Mouse (Mus musculus) forebrain, embryonic 11.5 days (tissue): Measurements from ENCODE around the gene Rangap1. TPM values are rescaled to one million over a fixed set of nuclear protein-coding genes. Genes with fewer than 3 reads are reported as not detected.

Source experiments
- ATAC-seq: fragments of 200-750 bp; cut with Nextera tagmentation; replicated peaks from 2 replicates; pipeline ENCODE4 v1.8.0; 2017; ENCODE audit warnings: moderate TSS enrichment; ENCODE audit not compliant: low FRiP score
- DNase-seq: peaks from one replicate; pipeline ENCODE4 v3.0.0-alpha.2; 2017; ENCODE audit warnings: low spot score
- H3K27ac ChIP-seq: fragments of 300-500 bp; sonication (generic); 2 replicates; pipeline ENCODE4 v1.5.1; 2014; ENCODE audit warnings: low read depth, low read length
- H3K27me3 ChIP-seq: fragments of 300-500 bp; sonication (generic); 2 replicates; pipeline ENCODE4 v1.6.1; 2014; ENCODE audit warnings: mild to moderate bottlenecking, low read length, mixed read lengths; ENCODE audit not compliant: control insufficient read depth, insufficient read depth
- H3K36me3 ChIP-seq: fragments of 300-500 bp; sonication (generic); 2 replicates; pipeline ENCODE4 v1.6.1; 2014; ENCODE audit warnings: mild to moderate bottlenecking, low read length, moderate library complexity, mixed read lengths; ENCODE audit not compliant: control insufficient read depth, insufficient read depth
- H3K4me1 ChIP-seq: fragments of 300-500 bp; sonication (generic); replicated peaks from 2 replicates; pipeline ENCODE4 v1.6.1; 2014; ENCODE audit warnings: low read length, mixed read lengths; ENCODE audit not compliant: control insufficient read depth, insufficient read depth
- H3K4me2 ChIP-seq: fragments of 300-500 bp; sonication (generic); 2 replicates; pipeline ENCODE4 v1.6.1; 2014; ENCODE audit warnings: low read depth, mild to moderate bottlenecking, low read length, moderate library complexity, mixed read lengths; ENCODE audit not compliant: severe bottlenecking
- H3K4me3 ChIP-seq: fragments of 300-500 bp; sonication (generic); 2 replicates; pipeline ENCODE4 v1.5.1; 2014; ENCODE audit warnings: low read depth, low read length
- H3K9ac ChIP-seq: fragments of 300-500 bp; sonication (generic); 2 replicates; pipeline ENCODE4 v1.6.1; 2014; ENCODE audit warnings: low read length
- H3K9me3 ChIP-seq: fragments of 300-500 bp; sonication (generic); 2 replicates; pipeline ENCODE4 v1.6.1; 2016; ENCODE audit warnings: low read length, mixed read lengths; ENCODE audit not compliant: control insufficient read depth
- WGBS: fragments of 180-500 bp; shearing (Covaris S2); extraction: QIAGEN DNeasy Blood & Tissue Kit; methylation state at CpG from one replicate; pipeline ENCODE4 v1.1.7; 2014; 5-methylcytosine and 5-hydroxymethylcytosine counted together
- polyA plus RNA-seq: library from polyadenylated mRNA; unstranded; fragments of >200 nt; fragmentation: Nextera tagmentation; extraction: Ambion mirVana; gene quantifications from 2 replicates; pipeline ENCODE4 v1.2.1, GENCODE M21; 2014

The Rangap1 gene
- polyA plus RNA-seq, 1 experiment from 2014 or later, result 172 TPM

DNA sequence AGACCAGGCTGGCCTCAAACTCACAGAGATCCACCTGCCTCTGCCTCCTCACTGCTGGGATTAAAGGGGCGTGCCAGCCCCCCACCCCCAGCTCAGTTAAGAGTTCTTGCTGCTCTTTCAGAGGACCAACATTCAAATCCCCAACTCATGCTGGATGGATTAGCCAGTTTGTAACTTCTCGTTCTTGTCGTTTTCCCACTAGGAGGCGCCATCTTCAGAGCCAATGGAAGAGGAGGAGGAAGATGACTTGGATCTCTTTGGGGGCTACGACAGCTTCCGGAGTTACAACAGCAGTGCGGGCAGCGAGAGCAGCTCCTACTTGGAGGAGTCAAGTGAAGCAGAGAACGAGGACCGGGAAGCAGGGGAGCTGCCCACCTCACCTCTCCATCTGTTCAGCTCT lies 78.4 kb downstream of the Rangap1 start:
- Histone ChIP-seq H3K4me3 (no peak overlapping the region), H3K27me3 (no peaks in the 10 kb centered on the region), H3K27ac (no peak overlapping the region), H3K9me3 (no peaks in the 10 kb centered on the region), H3K4me2 (no peak overlapping the region), H3K9ac (no peak overlapping the region), H3K4me1 (peaks cover 4% of the 10 kb centered on the region; the same call in 1 of the 2 replicates), H3K36me3 (no peaks in the 10 kb centered on the region; the same call in 1 of the 2 replicates)
- WGBS, result 91% methylated on average over 10 of the region's 10 CpGs
- no peak for DNase-seq
- ATAC-seq, result no peak

DNA sequence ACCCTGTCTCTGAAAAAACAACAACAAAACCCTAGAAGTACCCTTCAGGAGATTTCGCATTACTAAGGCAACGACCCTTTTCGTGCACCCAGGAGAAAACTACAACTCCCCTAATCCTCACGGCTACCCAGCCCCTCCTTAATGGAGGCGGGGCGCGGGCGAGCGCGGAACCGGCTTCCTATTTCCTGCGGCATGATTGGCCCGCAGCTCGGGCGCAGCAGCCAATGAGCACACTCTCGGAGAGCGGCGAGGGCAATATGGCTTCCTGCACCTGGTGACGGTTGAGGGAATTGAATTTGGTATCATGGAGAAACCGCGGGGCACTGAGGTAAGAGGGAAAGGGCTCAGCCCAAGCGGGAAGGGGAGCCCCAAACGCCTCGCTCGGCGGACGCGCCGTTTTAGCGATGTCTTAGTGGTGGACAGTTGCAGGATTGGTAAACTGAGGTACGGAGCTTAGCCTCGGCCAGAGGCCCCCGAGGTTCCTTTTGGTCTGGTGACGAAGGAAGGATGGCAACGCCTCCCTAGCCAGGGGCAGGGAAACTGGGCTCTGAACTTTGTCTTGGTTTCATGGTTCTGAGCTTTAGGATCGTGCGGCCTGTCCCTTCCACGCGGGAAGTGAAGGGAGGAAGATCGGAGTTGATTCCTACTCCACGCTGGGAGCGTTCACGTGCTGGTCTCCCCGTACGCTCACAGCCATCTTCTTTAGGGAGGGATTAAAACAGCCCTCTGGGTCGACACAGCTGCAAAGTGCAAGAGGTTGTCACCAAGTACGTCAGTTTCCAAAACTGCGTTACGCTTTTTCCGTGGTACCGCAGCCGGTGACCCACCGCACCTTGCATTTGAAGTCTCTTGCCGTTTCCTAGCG lies 81.4 kb downstream of the Rangap1 start, which contains the start of gene L3mbtl2:
Gene L3mbtl2 (plus strand): TSS at position 193 of the 865 bp plus-strand sequence.
- DNase-seq, result peak; percentile 96
- H3K36me3 ChIP-seq, result no peaks in the 10 kb centered on the region; the same call in 1 of the 2 replicates
- H3K4me2 ChIP-seq, result peak within 1 kb of the TSS; percentile 81
- WGBS, result 1% methylated on average over 55 of the region's 55 CpGs
- peaks cover 4% of the 10 kb centered on the region; the same call in 1 of the 2 replicates for H3K4me1 ChIP-seq
- no peaks in the 10 kb centered on the region for H3K27me3 ChIP-seq
- no peaks in the 10 kb centered on the region for H3K9me3 ChIP-seq
- peak; percentile 99 for ATAC-seq
- peak within 1 kb of the TSS; percentile 80 for H3K4me3 ChIP-seq
- H3K9ac ChIP-seq, result peak within 1 kb of the TSS; percentile 76
- peak within 1 kb of the TSS; percentile 37; the same call in 1 of the 2 replicates for H3K27ac ChIP-seq

DNA sequence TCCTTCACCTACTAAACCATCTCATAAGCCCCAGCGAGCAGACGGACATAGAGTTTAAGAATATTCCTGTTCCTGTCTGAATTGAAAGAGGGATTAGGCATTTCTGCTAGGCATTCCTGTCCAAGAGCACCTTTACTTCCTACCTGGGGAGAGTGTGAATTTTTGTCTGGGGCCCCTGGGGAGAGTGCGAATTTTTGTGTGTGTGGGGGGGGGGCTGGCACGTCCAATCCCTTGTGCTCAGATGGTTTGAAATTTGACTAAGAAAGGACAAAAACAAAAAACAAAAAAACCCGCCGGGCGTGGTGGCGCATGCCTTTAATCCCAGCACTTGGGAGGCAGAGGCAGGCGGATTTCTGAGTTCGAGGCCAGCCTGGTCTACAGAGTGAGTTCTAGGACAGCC lies 82.0 kb downstream of the Rangap1 start:
- 73% methylated on average over 10 of the region's 10 CpGs for WGBS
- H3K4me3 ChIP-seq, result peak overlapping the region; percentile 80
- no peak overlapping the region for H3K27ac ChIP-seq
- H3K27me3 ChIP-seq, result no peaks in the 10 kb centered on the region
- peaks cover 4% of the 10 kb centered on the region; the same call in 1 of the 2 replicates for H3K4me1 ChIP-seq
- H3K9me3 ChIP-seq, result no peaks in the 10 kb centered on the region
- H3K4me2 ChIP-seq, result peak overlapping the region; percentile 81
- no peak for DNase-seq
- H3K36me3 ChIP-seq, result no peaks in the 10 kb centered on the region; the same call in 1 of the 2 replicates
- no peak; the same call in 1 of the 2 replicates for ATAC-seq
- no peak overlapping the region for H3K9ac ChIP-seq

DNA sequence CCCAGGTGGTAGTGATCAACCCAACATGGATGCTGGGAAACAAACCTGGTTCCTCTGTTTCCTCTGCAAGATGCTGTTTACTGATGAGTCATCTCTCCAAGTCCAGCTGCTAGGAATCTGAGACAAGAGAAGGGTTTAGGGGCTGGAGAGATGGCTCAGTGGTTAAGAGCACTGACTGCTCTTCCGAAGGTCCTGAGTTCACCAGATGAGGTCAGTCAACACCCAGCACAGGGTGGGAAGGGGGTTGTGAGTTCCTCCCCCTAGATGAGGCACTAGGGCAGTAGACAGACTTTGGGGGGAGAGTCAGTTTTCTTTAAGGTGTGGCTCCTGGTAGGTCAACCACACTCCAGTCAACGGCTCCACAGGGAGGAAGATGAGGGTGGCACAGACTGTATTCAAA lies 83.6 kb downstream of the Rangap1 start:
- no peak for DNase-seq
- ATAC-seq, result no peak
- Histone ChIP-seq H3K36me3 (no peaks in the 10 kb centered on the region), H3K27ac (no peak overlapping the region), H3K9me3 (no peaks in the 10 kb centered on the region), H3K9ac (no peak overlapping the region), H3K4me3 (no peak overlapping the region), H3K4me2 (no peak overlapping the region), H3K27me3 (no peaks in the 10 kb centered on the region), H3K4me1 (peaks cover 4% of the 10 kb centered on the region; the same call in 1 of the 2 replicates)
- 90% methylated on average over 2 of the region's 2 CpGs for WGBS

Other genes with a start within 250 kb of the Rangap1 start
- 31.1 and 33.8 TPM in 2 replicates for gene Ep300, start 160.2 kb downstream of the Rangap1 start, polyA plus RNA-seq
- gene L3mbtl2, start 81.6 kb downstream of the Rangap1 start, polyA plus RNA-seq, result 39.3 and 43.6 TPM in 2 replicates
- 3.3 and 4.0 TPM in 2 replicates for gene Chadl, start 48.2 kb downstream of the Rangap1 start, polyA plus RNA-seq
- gene Zc3h7b, start 473 bp downstream of the Rangap1 start, polyA plus RNA-seq, result 50.1 and 57.6 TPM in 2 replicates
- gene Tef, start 56.9 kb upstream of the Rangap1 start, polyA plus RNA-seq, result 16.8 and 17.4 TPM in 2 replicates
- gene Tob2, start 113.3 kb upstream of the Rangap1 start, polyA plus RNA-seq, result 22.1 and 23.6 TPM in 2 replicates
- gene Phf5a, start 126.4 kb upstream of the Rangap1 start, polyA plus RNA-seq, result 186 and 216 TPM in 2 replicates
- 169 and 171 TPM in 2 replicates for gene Aco2, start 126.8 kb upstream of the Rangap1 start, polyA plus RNA-seq
- gene Polr3h, start 180.7 kb upstream of the Rangap1 start, polyA plus RNA-seq, result 65.1 and 80.5 TPM in 2 replicates
- gene Csdc2, start 191.2 kb upstream of the Rangap1 start, polyA plus RNA-seq, result 16.6 and 20.1 TPM in 2 replicates
- 35.1 and 36.9 TPM in 2 replicates for gene Pmm1, start 215.4 kb upstream of the Rangap1 start, polyA plus RNA-seq
- gene 1700029P11Rik, start 235.0 kb upstream of the Rangap1 start, polyA plus RNA-seq, result not detected in 2 replicates
- 72.9 and 80.6 TPM in 2 replicates for gene Xrcc6, start 242.3 kb upstream of the Rangap1 start, polyA plus RNA-seq